Mouse (Mus musculus): ENCODE results near the gene Fam19a2.

Fam19a2 gene

DNA sequence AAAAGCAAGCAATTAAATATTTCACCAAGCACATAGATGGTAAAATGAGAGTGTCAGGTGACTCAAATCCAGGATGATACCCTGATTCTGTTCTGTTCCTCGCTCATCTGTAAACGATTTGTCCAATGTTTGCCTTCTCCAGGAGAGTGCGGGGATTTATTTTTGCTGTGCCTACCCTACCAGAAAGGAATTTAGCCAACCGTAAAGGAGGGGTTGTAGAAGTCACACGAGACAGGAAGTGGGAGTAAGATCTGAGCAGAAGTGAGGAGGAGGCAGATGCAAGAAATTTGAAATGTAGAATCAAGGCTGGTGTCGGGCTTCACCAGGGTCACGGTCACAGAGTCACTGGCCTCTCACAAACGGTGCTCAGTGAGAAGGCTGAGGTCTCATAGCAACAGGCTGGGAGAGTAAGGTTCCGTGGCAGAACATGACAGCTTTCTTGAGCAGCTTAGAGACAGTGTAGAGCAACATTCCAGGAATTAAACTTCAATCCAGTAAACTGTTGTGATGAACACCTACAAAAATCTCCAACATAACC lies 419.0 kb downstream of the Fam19a2 start:
- no peak for DNase-seq (ENCODE audit: low read depth, low spot score)
- no peaks in the 10 kb centered on the region for H3K27me3 ChIP-seq (ENCODE audit: control insufficient read depth, insufficient read depth, low read length, poor library complexity, severe bottlenecking)
- H3K36me3 ChIP-seq (ENCODE audit: control insufficient read depth, insufficient read depth, low read length, poor library complexity, severe bottlenecking), result no peaks in the 10 kb centered on the region

DNA sequence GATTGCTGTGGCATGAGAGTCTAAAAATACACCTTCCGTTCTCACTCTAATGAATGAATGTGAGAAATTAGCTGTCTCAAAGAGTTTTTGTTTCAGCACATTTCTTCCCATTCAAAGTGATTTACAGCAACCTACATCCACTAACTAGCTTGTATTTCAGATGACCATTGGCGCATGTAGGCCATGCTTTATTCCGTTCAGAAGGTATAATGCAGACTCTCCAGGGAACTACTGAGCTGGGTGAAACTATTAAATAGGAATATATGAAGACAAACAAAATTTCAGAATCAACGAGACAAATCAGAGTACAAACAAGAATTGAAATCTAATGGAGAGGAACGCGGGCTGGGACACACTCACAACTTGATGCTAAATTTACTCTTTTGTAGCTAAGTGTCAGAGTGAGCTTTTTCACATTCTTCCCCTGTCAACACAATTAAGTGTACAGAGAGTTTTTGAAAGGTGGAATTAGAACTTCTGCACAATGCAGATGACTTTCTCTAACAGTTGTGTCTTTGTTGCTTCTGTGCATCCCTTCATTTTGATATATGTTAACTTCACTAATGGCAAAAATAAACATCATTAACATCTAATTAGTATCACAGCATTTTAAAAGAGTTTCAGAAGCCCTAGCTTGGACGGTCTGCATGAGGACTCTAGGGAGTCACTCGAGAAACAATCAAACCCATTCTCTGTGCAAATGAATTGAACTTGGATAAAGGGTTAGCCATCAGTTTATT lies 428.6 kb downstream of the Fam19a2 start:
- Histone ChIP-seq H3K27me3 (ENCODE audit: control insufficient read depth, insufficient read depth, low read length, poor library complexity, severe bottlenecking) (no peaks in the 10 kb centered on the region), H3K36me3 (ENCODE audit: control insufficient read depth, insufficient read depth, low read length, poor library complexity, severe bottlenecking) (no peaks in the 10 kb centered on the region)
- no peak for DNase-seq (ENCODE audit: low read depth, low spot score)

DNA sequence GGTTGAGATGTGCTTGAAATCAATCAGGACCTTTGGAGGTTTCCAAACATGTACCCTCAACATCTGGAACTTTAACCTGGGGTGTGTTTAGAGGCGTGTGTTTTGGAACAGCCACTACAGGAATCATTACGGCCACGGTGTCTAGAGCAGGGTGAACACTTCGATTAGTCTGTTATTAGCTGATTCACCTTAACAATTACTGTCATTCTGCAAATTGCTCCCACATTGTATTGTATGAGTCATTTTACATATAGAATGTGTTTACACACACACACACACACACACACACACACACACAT lies 429.1 kb downstream of the Fam19a2 start:
- no peak for DNase-seq (ENCODE audit: low read depth, low spot score)
- H3K27me3 ChIP-seq (ENCODE audit: control insufficient read depth, insufficient read depth, low read length, poor library complexity, severe bottlenecking), result no peaks in the 10 kb centered on the region
- H3K36me3 ChIP-seq (ENCODE audit: control insufficient read depth, insufficient read depth, low read length, poor library complexity, severe bottlenecking), result no peaks in the 10 kb centered on the region

DNA sequence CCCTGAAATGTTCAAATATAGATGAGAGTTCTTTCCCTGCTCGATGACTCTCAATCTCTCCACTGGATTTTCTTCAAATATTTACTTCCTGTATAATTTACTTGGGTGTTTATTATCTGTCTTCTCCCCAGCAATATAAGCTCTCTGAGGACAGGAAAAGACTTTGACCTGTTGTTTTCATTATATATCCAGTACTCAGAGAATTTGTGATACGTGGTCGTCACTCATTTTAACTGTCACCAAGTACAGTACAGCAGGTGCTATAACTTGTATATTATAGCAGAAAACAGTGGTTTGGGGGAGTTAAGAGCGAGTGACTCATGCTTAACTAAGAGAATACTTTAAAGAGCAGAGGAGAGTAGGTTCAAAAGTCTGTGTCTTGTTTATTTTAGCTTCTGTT lies 438.8 kb downstream of the Fam19a2 start:
- H3K36me3 ChIP-seq (ENCODE audit: control insufficient read depth, insufficient read depth, low read length, poor library complexity, severe bottlenecking), result no peaks in the 10 kb centered on the region

DNA sequence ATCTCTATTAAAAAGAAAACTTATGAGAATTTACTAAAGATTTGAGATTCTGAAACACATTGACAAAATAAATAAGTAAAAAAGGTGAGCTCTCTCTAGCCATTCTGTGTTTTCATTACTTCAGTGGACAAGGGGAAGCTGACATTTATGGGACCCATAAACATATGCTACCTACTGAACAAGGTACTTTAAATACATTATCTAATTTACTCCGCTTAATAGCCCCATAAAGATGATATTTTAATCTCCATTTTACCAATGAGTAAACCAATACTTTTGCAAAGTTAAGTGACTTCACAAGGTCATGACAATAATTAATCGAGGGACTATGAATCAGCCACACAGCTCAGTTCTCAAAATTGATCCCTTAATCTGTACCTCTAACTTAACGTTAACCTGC lies 443.2 kb downstream of the Fam19a2 start:
- Histone ChIP-seq H3K27me3 (ENCODE audit: control insufficient read depth, insufficient read depth, low read length, poor library complexity, severe bottlenecking) (no peaks in the 10 kb centered on the region), H3K36me3 (ENCODE audit: control insufficient read depth, insufficient read depth, low read length, poor library complexity, severe bottlenecking) (no peaks in the 10 kb centered on the region)
- DNase-seq (ENCODE audit: low read depth, low spot score), result no peak

More for the DNA sequence above, 438.8 kb downstream of the Fam19a2 start:
- no peak for DNase-seq (ENCODE audit: low read depth, low spot score)
- H3K27me3 ChIP-seq (ENCODE audit: control insufficient read depth, insufficient read depth, low read length, poor library complexity, severe bottlenecking), result no peaks in the 10 kb centered on the region

DNA sequence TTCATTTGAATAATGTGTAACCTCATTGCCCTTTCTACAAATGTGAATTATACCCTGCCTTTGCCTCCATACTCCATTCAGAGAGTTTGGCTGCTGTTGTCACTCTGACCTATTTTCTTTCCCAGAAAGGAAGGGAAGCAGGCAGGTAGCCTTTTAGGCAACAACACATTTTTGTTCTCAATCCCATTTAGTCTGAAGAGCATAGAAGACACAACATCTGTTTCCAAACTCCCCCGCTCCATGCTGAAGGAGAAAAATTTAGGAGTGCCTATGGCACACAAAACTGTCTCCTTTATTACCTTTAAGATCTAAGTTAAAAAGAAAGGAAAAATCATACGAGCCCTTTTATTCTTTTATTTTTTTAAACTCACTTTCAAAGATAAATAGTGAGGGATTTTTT lies 446.9 kb downstream of the Fam19a2 start:
- Histone ChIP-seq H3K36me3 (ENCODE audit: control insufficient read depth, insufficient read depth, low read length, poor library complexity, severe bottlenecking) (no peaks in the 10 kb centered on the region), H3K27me3 (ENCODE audit: control insufficient read depth, insufficient read depth, low read length, poor library complexity, severe bottlenecking) (no peaks in the 10 kb centered on the region)
- DNase-seq (ENCODE audit: low read depth, low spot score), result no peak

DNA sequence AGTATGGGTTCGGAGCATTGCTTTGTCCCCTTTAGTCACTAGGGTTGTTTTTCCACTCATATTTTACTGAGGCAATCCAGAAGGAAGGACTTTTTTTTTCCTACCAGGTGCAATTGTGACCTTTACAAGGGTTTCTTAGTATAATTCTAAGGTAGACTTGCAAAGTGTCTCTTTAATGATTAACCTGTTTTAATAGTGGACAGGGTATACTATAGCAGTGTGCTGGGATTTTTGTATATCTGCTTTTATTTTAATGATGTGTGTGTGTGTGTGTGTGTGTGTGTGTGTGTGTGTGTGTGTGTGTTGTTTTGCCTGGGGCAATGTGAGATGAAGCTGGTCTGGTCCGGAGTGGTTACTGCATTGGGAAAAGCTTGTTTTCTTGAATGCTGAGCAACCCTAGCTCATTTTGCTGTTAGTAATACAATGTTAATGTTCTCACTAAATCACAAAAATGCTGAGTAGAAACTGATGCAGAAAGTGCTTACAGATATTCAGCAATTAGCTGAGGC lies 458.2 kb downstream of the Fam19a2 start:
- DNase-seq (ENCODE audit: low read depth, low spot score), result no peak
- H3K27me3 ChIP-seq (ENCODE audit: control insufficient read depth, insufficient read depth, low read length, poor library complexity, severe bottlenecking), result no peaks in the 10 kb centered on the region
- H3K36me3 ChIP-seq (ENCODE audit: control insufficient read depth, insufficient read depth, low read length, poor library complexity, severe bottlenecking), result no peaks in the 10 kb centered on the region

DNA sequence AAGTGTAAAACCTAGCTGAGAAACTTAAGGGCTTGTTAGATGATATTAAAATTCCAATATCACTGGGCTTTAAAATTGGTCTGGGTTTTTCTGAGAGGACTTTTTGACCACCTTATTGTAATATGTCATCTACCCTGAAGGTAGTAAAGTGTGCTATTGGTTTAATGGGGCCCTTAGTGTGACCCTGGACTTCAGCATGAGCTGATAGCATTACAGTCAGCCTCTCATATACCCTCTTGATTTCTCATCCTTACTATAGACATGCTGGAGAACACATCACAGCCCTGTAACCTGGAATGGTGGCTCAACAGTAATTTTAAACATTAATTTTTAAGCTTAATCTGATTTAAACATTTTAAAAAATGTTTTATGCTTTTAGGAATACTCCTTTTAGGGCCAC lies 459.8 kb downstream of the Fam19a2 start:
- no peak for DNase-seq (ENCODE audit: low read depth, low spot score)
- Histone ChIP-seq H3K27me3 (ENCODE audit: control insufficient read depth, insufficient read depth, low read length, poor library complexity, severe bottlenecking) (no peaks in the 10 kb centered on the region), H3K36me3 (ENCODE audit: control insufficient read depth, insufficient read depth, low read length, poor library complexity, severe bottlenecking) (no peaks in the 10 kb centered on the region)

DNA sequence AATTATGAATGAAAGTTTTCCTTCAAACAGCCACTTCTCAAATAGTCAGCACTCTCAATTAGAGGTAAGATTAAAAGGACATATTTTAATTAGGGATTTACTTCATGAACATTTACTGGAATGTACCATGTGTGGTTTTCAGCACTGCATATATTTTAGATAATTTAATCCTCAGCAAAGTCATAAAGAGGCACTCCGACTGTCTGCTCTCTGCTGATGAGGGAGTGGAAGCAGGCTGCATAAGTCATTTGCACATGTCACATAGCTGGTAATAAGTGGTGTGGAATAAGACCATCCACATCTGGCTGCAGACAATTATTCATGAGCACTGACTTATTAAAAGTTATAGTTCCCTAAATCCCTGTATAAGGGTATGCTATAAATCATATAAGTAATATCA lies 484.5 kb downstream of the Fam19a2 start:
- no peaks in the 10 kb centered on the region for H3K36me3 ChIP-seq (ENCODE audit: control insufficient read depth, insufficient read depth, low read length, poor library complexity, severe bottlenecking)

DNA sequence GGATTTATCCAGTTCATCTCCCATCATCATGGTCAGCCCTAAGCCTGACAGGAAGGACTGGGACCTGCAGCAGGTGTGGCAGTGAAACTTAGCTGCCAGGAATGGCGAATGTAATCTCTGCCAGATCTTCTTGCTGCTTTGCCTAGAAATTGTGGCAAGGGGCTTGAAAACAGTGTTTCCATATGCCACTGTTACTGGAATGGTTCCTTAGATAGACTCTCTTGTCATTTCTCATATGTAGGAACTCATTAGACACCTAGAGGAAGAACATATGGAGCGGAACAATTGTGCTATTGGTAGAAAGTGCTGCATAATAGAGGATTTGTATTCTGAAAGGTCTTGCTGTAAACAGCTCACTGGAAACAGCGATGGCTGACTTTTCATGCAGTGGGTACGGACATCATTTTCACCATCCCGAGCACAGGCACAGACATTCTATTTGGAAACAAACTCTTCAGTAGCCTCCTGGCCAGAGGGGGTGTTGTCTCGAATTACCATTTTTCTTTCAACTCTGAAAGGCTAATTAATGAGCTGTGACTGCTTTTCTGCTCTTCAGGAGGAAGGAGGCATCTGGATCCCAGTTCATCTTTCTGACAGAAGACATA lies 488.0 kb downstream of the Fam19a2 start:
- H3K27me3 ChIP-seq (ENCODE audit: control insufficient read depth, insufficient read depth, low read length, poor library complexity, severe bottlenecking), result no peaks in the 10 kb centered on the region
- no peak for DNase-seq (ENCODE audit: low read depth, low spot score)
- H3K36me3 ChIP-seq (ENCODE audit: control insufficient read depth, insufficient read depth, low read length, poor library complexity, severe bottlenecking), result no peaks in the 10 kb centered on the region

More for the DNA sequence above, 484.5 kb downstream of the Fam19a2 start:
- no peak for DNase-seq (ENCODE audit: low read depth, low spot score)
- H3K27me3 ChIP-seq (ENCODE audit: control insufficient read depth, insufficient read depth, low read length, poor library complexity, severe bottlenecking), result no peaks in the 10 kb centered on the region

DNA sequence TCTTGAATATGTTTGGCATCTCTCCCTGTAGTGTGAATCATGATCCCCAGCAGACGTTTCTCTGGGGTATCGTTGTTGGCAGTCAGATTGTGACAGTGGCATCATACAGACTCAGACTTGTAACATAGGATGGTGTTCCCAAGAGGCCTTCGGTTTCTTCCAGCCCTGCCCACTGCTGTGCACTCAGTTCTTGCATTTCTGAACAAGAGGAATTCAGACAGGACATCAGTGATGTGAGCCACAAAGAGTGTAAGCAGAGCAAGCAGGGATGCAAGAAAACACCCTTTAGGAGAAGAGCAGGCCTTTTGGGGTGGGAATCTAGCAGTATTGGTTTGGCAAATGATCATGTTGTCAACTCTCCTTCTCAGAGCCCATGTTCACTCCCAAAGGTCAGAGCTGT lies 489.0 kb downstream of the Fam19a2 start:
- Histone ChIP-seq H3K27me3 (ENCODE audit: control insufficient read depth, insufficient read depth, low read length, poor library complexity, severe bottlenecking) (no peaks in the 10 kb centered on the region), H3K36me3 (ENCODE audit: control insufficient read depth, insufficient read depth, low read length, poor library complexity, severe bottlenecking) (no peaks in the 10 kb centered on the region)
- DNase-seq (ENCODE audit: low read depth, low spot score), result no peak

DNA sequence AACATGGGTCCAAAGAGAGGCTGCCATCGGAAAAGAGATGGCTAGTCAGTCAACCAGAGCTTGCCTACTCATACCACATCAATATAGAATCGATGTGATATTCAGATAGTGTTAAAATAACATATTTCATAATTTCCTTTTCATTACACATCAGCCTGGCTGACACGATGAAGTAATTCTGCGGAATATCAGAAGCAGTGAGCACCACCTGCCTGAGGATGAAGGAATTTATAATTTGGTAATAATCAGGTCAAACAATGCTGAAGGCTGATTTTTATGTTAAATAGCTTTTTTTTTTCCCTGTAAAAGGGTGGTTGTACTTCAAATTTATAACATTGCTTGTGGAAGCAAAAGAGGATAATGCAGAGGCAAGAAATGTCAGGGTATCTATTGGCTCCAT lies 490.2 kb downstream of the Fam19a2 start:
- no peaks in the 10 kb centered on the region for H3K36me3 ChIP-seq (ENCODE audit: control insufficient read depth, insufficient read depth, low read length, poor library complexity, severe bottlenecking)
- DNase-seq (ENCODE audit: low read depth, low spot score), result no peak
- no peaks in the 10 kb centered on the region for H3K27me3 ChIP-seq (ENCODE audit: control insufficient read depth, insufficient read depth, low read length, poor library complexity, severe bottlenecking)

DNA sequence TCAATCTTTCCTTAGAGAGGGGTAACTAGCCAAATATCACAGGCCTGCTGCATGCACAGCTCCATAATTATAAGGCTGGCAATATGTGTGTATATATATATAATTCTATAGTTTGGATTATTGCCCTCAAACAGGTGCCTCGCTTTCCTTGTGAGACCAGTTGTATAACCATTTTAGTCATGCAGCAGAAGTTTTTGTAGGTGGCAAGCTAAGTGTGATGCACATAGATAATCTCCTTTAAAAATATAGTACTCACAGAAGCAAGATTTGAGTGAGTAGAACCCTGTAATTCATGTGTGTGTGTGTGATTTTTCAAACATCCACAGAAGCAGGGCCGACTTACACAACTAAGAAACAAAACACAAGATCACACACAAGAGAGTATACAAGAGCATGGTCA lies 525.6 kb downstream of the Fam19a2 start:
- Histone ChIP-seq H3K27me3 (ENCODE audit: control insufficient read depth, insufficient read depth, low read length, poor library complexity, severe bottlenecking) (no peaks in the 10 kb centered on the region), H3K36me3 (ENCODE audit: control insufficient read depth, insufficient read depth, low read length, poor library complexity, severe bottlenecking) (no peaks in the 10 kb centered on the region)
- no peak for DNase-seq (ENCODE audit: low read depth, low spot score)
